ENCODE assay signal across 7 mouse cellular contexts in genomic region chr12:16897225-16897624, GRCm38 (mm10). TPM values are rescaled to one million over a fixed set of nuclear protein-coding genes. Genes with fewer than 3 reads are reported as not detected.
A peak's percentile ranks its signal among the peaks of the same experiment; 100 is the strongest.
DNase-seq lines count a peak whose midpoint lies in the region; ATAC-seq and TF ChIP-seq lines count a peak whose summit lies in the region.

No protein-coding gene starts in this region.

- no peak overlapping the region for H3K4me3 ChIP-seq in kidney, embryonic 15.5 days (replicated peaks)
- 0 out of 2 replicates have a peak overlapping the region, but pooled peaks have one; percentile 35 for H3K4me3 ChIP-seq in brown adipose tissue, adult 24 weeks (ENCODE audit: insufficient read depth, low read depth, low read length)
- no peak overlapping the region for H3K4me3 ChIP-seq in forebrain, postnatal 0 days (ENCODE audit: low read depth, low read length)
- H3K4me3 ChIP-seq in midbrain, embryonic 14.5 days (replicated peaks; ENCODE audit: low read depth, low read length): 0 out of 2 replicates have a peak overlapping the region, but pooled peaks have one; percentile 5

- H3K36me3 ChIP-seq in kidney, embryonic 15.5 days: no peaks in the 10 kb centered on the region
- H3K36me3 ChIP-seq in forebrain, postnatal 0 days (ENCODE audit: insufficient read depth): no peaks in the 10 kb centered on the region
- H3K36me3 ChIP-seq in midbrain, embryonic 14.5 days (ENCODE audit: control insufficient read depth, insufficient read depth, low read length): no peaks in the 10 kb centered on the region

- TF ChIP-seq CTCF in forebrain, postnatal 0 days (IDR thresholded peaks at IDR 0.05; ENCODE audit: low read depth): no peak

- no peaks in the 10 kb centered on the region for H3K9me3 ChIP-seq in kidney, embryonic 15.5 days (replicated peaks)
- H3K9me3 ChIP-seq in forebrain, postnatal 0 days (ENCODE audit: low read length): no peaks in the 10 kb centered on the region
- H3K9me3 ChIP-seq in midbrain, embryonic 14.5 days (ENCODE audit: control insufficient read depth, low read length): no peaks in the 10 kb centered on the region

- no peak for DNase-seq in kidney, adult 11 months
- DNase-seq in forebrain, postnatal 0 days: no peak
- DNase-seq in midbrain, embryonic 14.5 days: no peak
- DNase-seq in urinary bladder, postnatal 4 days (ENCODE audit: low spot score in 2 of 2): no peak
- DNase-seq in left cerebral cortex, adult 18-20 months (ENCODE audit: low spot score in 2 of 2): no peak

- peak overlapping the region; percentile 85; the same call in 1 of the 2 replicates for H3K4me2 ChIP-seq in kidney, embryonic 15.5 days
- H3K4me2 ChIP-seq in forebrain, postnatal 0 days (ENCODE audit: low read depth): peak overlapping the region; percentile 91
- H3K4me2 ChIP-seq in midbrain, embryonic 14.5 days (ENCODE audit: low read length): peak overlapping the region; percentile 88

- H3K27ac ChIP-seq in kidney, embryonic 15.5 days: no peak overlapping the region
- 0 out of 2 replicates have a peak overlapping the region, but pooled peaks have one; percentile 9 for H3K27ac ChIP-seq in brown adipose tissue, adult 24 weeks (replicated peaks; ENCODE audit: low read depth, low read length)
- H3K27ac ChIP-seq in forebrain, postnatal 0 days (ENCODE audit: low read depth, low read length): no peak overlapping the region
- H3K27ac ChIP-seq in midbrain, embryonic 14.5 days (replicated peaks; ENCODE audit: low read depth, low read length): no peak overlapping the region

- WGBS in kidney, embryonic 15.5 days: 68% methylated on average over 2 of the region's 2 CpGs
- 66% methylated on average over 2 of the region's 2 CpGs for WGBS in forebrain, postnatal 0 days
- 90% methylated on average over 2 of the region's 2 CpGs for WGBS in midbrain, embryonic 14.5 days

- H3K27me3 ChIP-seq in kidney, embryonic 15.5 days: no peaks in the 10 kb centered on the region
- H3K27me3 ChIP-seq in forebrain, postnatal 0 days (ENCODE audit: insufficient read depth, low read length): no peaks in the 10 kb centered on the region
- no peaks in the 10 kb centered on the region for H3K27me3 ChIP-seq in midbrain, embryonic 14.5 days (ENCODE audit: control insufficient read depth, insufficient read depth, low read length)

- H3K4me1 ChIP-seq in kidney, embryonic 15.5 days: peaks cover 36% of the 10 kb centered on the region
- H3K4me1 ChIP-seq in brown adipose tissue, adult 24 weeks (ENCODE audit: control insufficient read depth, insufficient read depth, insufficient read length, low read length): peaks cover 9% of the 10 kb centered on the region
- H3K4me1 ChIP-seq in forebrain, postnatal 0 days (ENCODE audit: insufficient read depth): peaks cover 11% of the 10 kb centered on the region
- H3K4me1 ChIP-seq in midbrain, embryonic 14.5 days (ENCODE audit: control insufficient read depth, insufficient read depth, low read length): peaks cover 21% of the 10 kb centered on the region

- H3K9ac ChIP-seq in kidney, embryonic 15.5 days: no peak overlapping the region
- no peak overlapping the region for H3K9ac ChIP-seq in forebrain, postnatal 0 days
- no peak overlapping the region for H3K9ac ChIP-seq in midbrain, embryonic 14.5 days (replicated peaks; ENCODE audit: low read length)

- ATAC-seq in kidney, embryonic 15.5 days (replicated peaks; ENCODE audit: low FRiP score): no peak
- no peak for ATAC-seq in forebrain, postnatal 0 days
- no peak for ATAC-seq in midbrain, embryonic 14.5 days (ENCODE audit: low FRiP score, low TSS enrichment)

RNA-seq across cellular contexts. Expression of gene Rock2, which starts 2.5 kb away (rescaled TPM):
- polyA plus RNA-seq in kidney, embryonic 15.5 days (2015; fragmentation: Nextera tagmentation; extraction: Ambion mirVana): 15.8 and 16.6 TPM in 2 replicates
- 31.0 and 33.4 TPM in 2 replicates for polyA plus RNA-seq in brown adipose tissue, adult 24 weeks (2012; ENCODE audit: insufficient read depth, insufficient read length, missing spikeins)
- total RNA-seq in forebrain, postnatal 0 days (2014; rRNA removed): 33.5 and 43.1 TPM in 2 replicates
- 7.0 and 10.5 TPM in 2 replicates for polyA plus RNA-seq in forebrain, postnatal 0 days (2015; fragmentation: Nextera tagmentation; extraction: Ambion mirVana)
- polyA plus RNA-seq in midbrain, embryonic 14.5 days (2014; fragmentation: Nextera tagmentation; extraction: Ambion mirVana): 17.2 and 17.8 TPM in 2 replicates
- total RNA-seq in left cerebral cortex, adult 18-20 months (2021): 100 to 1,000 TPM; 148 to 161 TPM

Comparison
In these comparisons a context has a peak if more than half of its experiments do, and no peak if none do; other contexts are left out.
1. H3K4me3 ChIP-seq: peak in brown adipose tissue, adult 24 weeks (single experiment) and midbrain, embryonic 14.5 days (single experiment); none in kidney, embryonic 15.5 days (single experiment) and forebrain, postnatal 0 days (single experiment).
2. Peak in every context shown above with its lines, with median percentiles within 50 percentile points of each other: H3K4me2 ChIP-seq.